Mouse (Mus musculus): Measurements from ENCODE around the gene Pip5kl1. TPM values are rescaled to one million over a fixed set of nuclear protein-coding genes. Genes with fewer than 3 reads are reported as not detected.
A peak's percentile ranks its signal among the peaks of the same experiment; 100 is the strongest.

Gene Pip5kl1
- total and polyA plus RNA-seq, 2 experiments from 2014 or later: 15.1 to 19.1 TPM

GRCm38 (mm10) chr2:32538461-32538860 is 36.1 kb upstream of the Pip5kl1 start:
- DNase-seq (ENCODE audit: low spot score): no peak
- no peak overlapping the region for H3K4me3 ChIP-seq (ENCODE audit: low read length)

GRCm38 (mm10) chr2:32539452-32539981 is 35.1 kb upstream of the Pip5kl1 start:
- Histone ChIP-seq H3K27me3 (ENCODE audit: insufficient read depth, low read length) (no peaks in the 10 kb centered on the region), H3K9me3 (ENCODE audit: low read length) (no peaks in the 10 kb centered on the region), H3K4me2 (ENCODE audit: low read depth, low read length) (peak overlapping the region; percentile 74), H3K9ac (replicated peaks; ENCODE audit: low read length) (no peak overlapping the region), H3K4me3 (ENCODE audit: low read length) (no peak overlapping the region), H3K4me1 (ENCODE audit: insufficient read depth, low read length) (peaks cover 35% of the 10 kb centered on the region), H3K36me3 (ENCODE audit: insufficient read depth, low read length) (no peaks in the 10 kb centered on the region), H3K27ac (no peak overlapping the region)
- DNase-seq (ENCODE audit: low spot score) (no peak), ATAC-seq (no peak)
- WGBS: 72% methylated on average over 14 of the region's 14 CpGs
- TF ChIP-seq CTCF (IDR thresholded peaks at IDR 0.05; ENCODE audit: low read depth): no peak

More at GRCm38 (mm10) chr2:32538461-32538860, 36.1 kb upstream of the Pip5kl1 start:
- H3K27me3 ChIP-seq (ENCODE audit: insufficient read depth, low read length): no peaks in the 10 kb centered on the region
- H3K4me1 ChIP-seq (ENCODE audit: insufficient read depth, low read length): peaks cover 35% of the 10 kb centered on the region
- no peaks in the 10 kb centered on the region for H3K9me3 ChIP-seq (ENCODE audit: low read length)
- no peak for TF ChIP-seq CTCF (IDR thresholded peaks at IDR 0.05; ENCODE audit: low read depth)
- ATAC-seq: no peak
- WGBS: 51% methylated on average over 4 of the region's 4 CpGs
- H3K27ac ChIP-seq: no peak overlapping the region
- no peaks in the 10 kb centered on the region for H3K36me3 ChIP-seq (ENCODE audit: insufficient read depth, low read length)
- H3K9ac ChIP-seq (replicated peaks; ENCODE audit: low read length): no peak overlapping the region
- H3K4me2 ChIP-seq (ENCODE audit: low read depth, low read length): peak overlapping the region; percentile 74

GRCm38 (mm10) chr2:32541333-32541908 is 33.2 kb upstream of the Pip5kl1 start:
- Histone ChIP-seq H3K27me3 (ENCODE audit: insufficient read depth, low read length) (no peaks in the 10 kb centered on the region), H3K27ac (no peak overlapping the region), H3K4me3 (ENCODE audit: low read length) (no peak overlapping the region), H3K9me3 (ENCODE audit: low read length) (no peaks in the 10 kb centered on the region), H3K36me3 (ENCODE audit: insufficient read depth, low read length) (no peaks in the 10 kb centered on the region), H3K4me2 (ENCODE audit: low read depth, low read length) (no peak overlapping the region), H3K9ac (replicated peaks; ENCODE audit: low read length) (no peak overlapping the region), H3K4me1 (ENCODE audit: insufficient read depth, low read length) (peaks cover 35% of the 10 kb centered on the region)
- WGBS: 84% methylated on average over 2 of the region's 2 CpGs
- no peak for TF ChIP-seq CTCF (IDR thresholded peaks at IDR 0.05; ENCODE audit: low read depth)
- no peak for ATAC-seq
- no peak for DNase-seq (ENCODE audit: low spot score)

- WGBS: 97% methylated on average over 4 of the region's 4 CpGs
- no peak overlapping the region for H3K4me2 ChIP-seq (ENCODE audit: low read depth, low read length)
- no peak overlapping the region for H3K27ac ChIP-seq
- H3K4me3 ChIP-seq (ENCODE audit: low read length): no peak overlapping the region
- DNase-seq (ENCODE audit: low spot score) (no peak), ATAC-seq (no peak)
- no peaks in the 10 kb centered on the region for H3K27me3 ChIP-seq (ENCODE audit: insufficient read depth, low read length)
- TF ChIP-seq CTCF (IDR thresholded peaks at IDR 0.05; ENCODE audit: low read depth): no peak
- H3K9me3 ChIP-seq (ENCODE audit: low read length): no peaks in the 10 kb centered on the region
- H3K36me3 ChIP-seq (ENCODE audit: insufficient read depth, low read length): no peaks in the 10 kb centered on the region
- H3K4me1 ChIP-seq (ENCODE audit: insufficient read depth, low read length): peaks cover 35% of the 10 kb centered on the region
- H3K9ac ChIP-seq (replicated peaks; ENCODE audit: low read length): no peak overlapping the region
These were observed 32.5 kb upstream of the Pip5kl1 start for GRCm38 (mm10) chr2:32541986-32542573.

- Histone ChIP-seq H3K9me3 (ENCODE audit: low read length) (no peaks in the 10 kb centered on the region), H3K4me1 (ENCODE audit: insufficient read depth, low read length) (peaks cover 26% of the 10 kb centered on the region), H3K27me3 (ENCODE audit: insufficient read depth, low read length) (no peaks in the 10 kb centered on the region), H3K4me2 (ENCODE audit: low read depth, low read length) (no peak overlapping the region), H3K36me3 (ENCODE audit: insufficient read depth, low read length) (no peaks in the 10 kb centered on the region), H3K9ac (replicated peaks; ENCODE audit: low read length) (no peak overlapping the region), H3K27ac (peak overlapping the region; percentile 3; the same call in 1 of the 2 replicates), H3K4me3 (ENCODE audit: low read length) (no peak overlapping the region)
- DNase-seq (ENCODE audit: low spot score) (peak; percentile 74), ATAC-seq (peak; percentile 44; the same call in 1 of the 2 replicates)
- WGBS: 56% methylated on average over 3 of the region's 3 CpGs
- no peak for TF ChIP-seq CTCF (IDR thresholded peaks at IDR 0.05; ENCODE audit: low read depth)
These were observed 31.6 kb upstream of the Pip5kl1 start for GRCm38 (mm10) chr2:32543031-32543449.

GRCm38 (mm10) chr2:32546951-32547350 is 27.6 kb upstream of the Pip5kl1 start:
- no peak overlapping the region for H3K9ac ChIP-seq (replicated peaks; ENCODE audit: low read length)
- no peak overlapping the region for H3K4me2 ChIP-seq (ENCODE audit: low read depth, low read length)
- DNase-seq (ENCODE audit: low spot score): no peak
- H3K4me1 ChIP-seq (ENCODE audit: insufficient read depth, low read length): peaks cover 17% of the 10 kb centered on the region; the same call in 1 of the 2 replicates
- no peak overlapping the region for H3K4me3 ChIP-seq (ENCODE audit: low read length)
- no peaks in the 10 kb centered on the region for H3K27me3 ChIP-seq (ENCODE audit: insufficient read depth, low read length)
- ATAC-seq: no peak
- 63% methylated on average over 1 of the region's 1 CpGs for whole genome bisulfite sequencing
- no peaks in the 10 kb centered on the region for H3K9me3 ChIP-seq (ENCODE audit: low read length)
- H3K36me3 ChIP-seq (ENCODE audit: insufficient read depth, low read length): no peaks in the 10 kb centered on the region
- TF ChIP-seq CTCF (IDR thresholded peaks at IDR 0.05; ENCODE audit: low read depth): no peak
- no peak overlapping the region for H3K27ac ChIP-seq

- WGBS: 94% methylated on average over 5 of the region's 5 CpGs
- Histone ChIP-seq H3K4me1 (ENCODE audit: insufficient read depth, low read length) (peaks cover 16% of the 10 kb centered on the region; the same call in 1 of the 2 replicates), H3K27me3 (ENCODE audit: insufficient read depth, low read length) (no peaks in the 10 kb centered on the region), H3K9ac (replicated peaks; ENCODE audit: low read length) (no peak overlapping the region), H3K4me3 (ENCODE audit: low read length) (no peak overlapping the region), H3K9me3 (ENCODE audit: low read length) (no peaks in the 10 kb centered on the region), H3K27ac (no peak overlapping the region), H3K36me3 (ENCODE audit: insufficient read depth, low read length) (no peaks in the 10 kb centered on the region), H3K4me2 (ENCODE audit: low read depth, low read length) (no peak overlapping the region)
- ATAC-seq: no peak
- no peak for TF ChIP-seq CTCF (IDR thresholded peaks at IDR 0.05; ENCODE audit: low read depth)
- no peak for DNase-seq (ENCODE audit: low spot score)
These were observed 27.2 kb upstream of the Pip5kl1 start for GRCm38 (mm10) chr2:32547380-32547779.

All from hindbrain, postnatal 0 days (tissue).